Mouse (Mus musculus) cerebral cortex, adult 2 months (tissue): ENCODE data around the gene Stk31.

ENCODE experiments used
- WGBS: fragments of 180-500 bp; shearing (Covaris S2); methylation state at CpG from one replicate; pipeline ENCODE4 v1.1.7; 2018; 5-methylcytosine and 5-hydroxymethylcytosine counted together

Gene Stk31

DNA sequence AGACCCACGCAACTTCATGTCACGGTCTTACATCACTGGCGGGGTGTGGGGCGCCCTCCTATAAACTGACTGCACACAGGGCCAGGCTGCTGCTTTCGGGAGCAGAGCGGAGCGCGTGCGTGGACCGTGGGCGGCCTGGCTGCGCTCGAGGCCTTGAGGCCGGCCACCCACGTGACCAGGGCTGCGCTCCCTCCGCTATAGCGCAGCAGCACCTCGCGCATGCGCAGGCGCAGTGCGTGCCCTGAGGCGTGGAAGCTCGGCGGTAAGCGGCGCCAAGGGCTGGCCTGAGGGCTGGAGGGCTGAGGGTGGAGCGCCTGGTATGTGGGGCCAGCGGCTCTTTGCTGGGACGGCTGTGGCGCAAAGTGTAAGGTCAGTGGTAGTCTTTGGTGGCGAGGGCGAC, at the start of gene Stk31:
Gene Stk31, plus strand, starts transcription at position 289 of the 400 bp plus-strand sequence.
- WGBS, result 91% methylated on average over 34 of the region's 34 CpGs

DNA sequence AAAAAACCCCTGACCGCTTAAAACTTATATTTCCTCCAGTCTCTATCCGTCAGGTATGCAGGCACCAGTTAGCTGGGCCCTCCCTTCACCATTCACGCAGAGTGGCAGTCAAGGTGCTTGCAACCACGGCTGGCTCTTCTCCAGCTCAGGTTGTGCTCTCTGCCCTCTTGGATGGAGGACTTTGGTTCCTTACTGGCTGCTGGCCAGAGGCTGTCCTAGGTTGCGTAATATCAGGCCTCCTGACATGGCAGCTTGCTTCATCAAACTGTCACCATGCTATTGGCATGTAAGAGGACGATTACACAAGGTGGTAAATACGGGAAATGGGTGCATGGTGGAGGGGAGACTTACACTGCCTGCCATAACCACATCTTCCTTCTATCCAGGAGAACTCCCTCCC, 45.6 kb upstream of the Stk31 start:
- 87% methylated on average over 7 of the region's 7 CpGs for WGBS

DNA sequence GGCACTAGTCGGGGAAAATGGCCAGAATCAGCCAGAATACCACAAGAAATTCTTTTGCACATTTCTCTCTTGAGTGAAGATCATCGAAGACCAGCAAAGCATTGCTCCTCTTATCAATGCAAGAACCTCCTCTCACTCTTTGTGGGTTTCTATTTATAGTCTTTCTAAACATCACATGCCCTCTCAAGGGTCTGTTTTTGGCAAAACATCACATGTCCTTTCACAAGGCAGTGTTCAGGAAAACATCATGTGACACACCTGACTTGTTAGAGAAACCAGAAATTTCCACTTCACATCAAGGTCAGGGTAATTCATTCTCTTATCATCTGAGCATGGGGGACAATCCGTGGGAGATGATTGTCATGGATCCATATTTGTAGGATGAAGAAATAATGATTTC, 40.8 kb upstream of the Stk31 start:
- 88% methylated on average over 3 of the region's 3 CpGs for WGBS

DNA sequence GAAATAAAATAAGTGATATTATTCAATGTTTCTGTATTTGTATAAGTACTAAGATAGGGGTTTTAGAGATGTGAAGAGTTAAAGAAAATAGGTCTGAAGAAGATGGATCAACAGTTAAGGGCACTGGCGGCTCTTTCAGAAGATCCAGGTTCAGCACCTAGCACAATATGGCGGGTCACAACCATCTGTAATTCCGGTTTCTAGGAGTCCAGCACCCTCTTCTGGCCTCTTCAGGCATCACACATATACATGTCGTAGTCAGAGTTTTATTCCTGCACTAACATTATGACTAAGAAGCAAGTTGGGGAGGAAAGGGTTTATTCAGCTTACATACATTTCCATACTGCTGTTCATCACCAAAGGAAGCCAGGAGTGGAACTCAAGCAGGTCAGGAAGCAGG, 40.2 kb upstream of the Stk31 start:
- 71% methylated on average over 4 of the region's 4 CpGs for WGBS

DNA sequence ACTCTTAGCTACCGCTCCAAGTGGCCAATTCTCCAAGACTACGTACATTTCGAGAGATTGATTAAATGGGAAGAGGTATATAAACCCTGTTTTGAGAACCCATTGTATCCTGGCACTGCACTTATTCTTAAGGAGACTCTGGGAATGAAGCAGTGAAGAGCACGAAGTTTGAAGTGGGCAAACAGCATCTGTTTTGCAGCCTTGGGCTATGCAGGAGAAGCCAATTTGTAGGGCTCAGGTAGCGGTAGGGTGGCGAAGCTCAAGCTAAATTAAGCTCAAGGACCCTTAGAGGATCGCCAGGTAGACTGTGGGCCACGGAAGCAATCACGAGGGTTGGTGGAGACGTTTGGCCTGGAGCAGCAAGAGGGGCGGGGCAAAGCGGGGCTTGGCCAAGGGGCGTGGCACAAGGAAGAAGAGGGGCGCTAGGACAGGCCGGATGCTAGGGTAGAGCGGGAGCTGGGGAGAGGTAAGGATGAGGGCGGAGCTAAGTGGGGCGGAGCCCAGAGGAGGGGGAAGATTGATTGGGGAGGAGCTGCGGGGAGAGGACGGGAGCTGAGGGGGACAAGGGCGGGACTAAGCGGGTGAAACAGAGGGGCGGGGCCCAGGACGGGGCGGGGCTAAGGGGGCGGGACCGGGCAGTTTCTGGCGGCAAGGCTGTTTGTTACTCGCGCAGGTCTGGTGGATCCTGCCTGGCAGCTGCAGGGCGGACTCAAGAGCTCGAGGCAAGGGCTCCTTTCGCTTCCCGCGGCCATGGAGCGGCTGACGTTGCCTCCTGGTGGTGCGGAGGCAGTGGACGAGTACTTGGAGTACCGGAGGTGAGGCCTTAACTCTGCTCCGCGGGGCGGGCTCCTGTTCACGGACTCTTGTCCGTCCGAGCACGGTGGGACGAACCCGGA, 28.0 kb upstream of the Stk31 start, which contains the start of gene Fam221a:
Gene Fam221a, plus strand, starts transcription at position 581 of the 896 bp plus-strand sequence.
- 4% methylated on average over 48 of the region's 49 CpGs for WGBS

DNA sequence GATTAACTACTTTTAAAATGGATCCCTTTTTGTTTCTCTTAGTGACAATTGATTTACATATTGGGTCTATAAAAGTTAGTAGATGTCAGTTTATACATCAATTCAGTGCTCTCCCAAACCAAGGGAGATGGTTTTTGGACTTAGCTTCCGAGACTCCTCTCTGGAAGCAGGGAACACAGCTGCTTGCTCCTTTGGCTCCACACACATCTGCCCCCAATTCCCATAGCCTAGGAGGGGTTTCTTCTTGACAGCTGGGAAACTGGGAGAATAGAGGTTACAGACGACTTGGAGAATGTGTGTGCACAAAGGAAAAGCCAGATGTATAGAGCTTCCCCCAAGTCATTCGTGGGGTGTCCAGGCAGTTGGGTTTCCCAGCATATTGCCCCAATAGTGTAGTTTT, 27.2 kb upstream of the Stk31 start:
- WGBS, result 38% methylated on average over 3 of the region's 3 CpGs

DNA sequence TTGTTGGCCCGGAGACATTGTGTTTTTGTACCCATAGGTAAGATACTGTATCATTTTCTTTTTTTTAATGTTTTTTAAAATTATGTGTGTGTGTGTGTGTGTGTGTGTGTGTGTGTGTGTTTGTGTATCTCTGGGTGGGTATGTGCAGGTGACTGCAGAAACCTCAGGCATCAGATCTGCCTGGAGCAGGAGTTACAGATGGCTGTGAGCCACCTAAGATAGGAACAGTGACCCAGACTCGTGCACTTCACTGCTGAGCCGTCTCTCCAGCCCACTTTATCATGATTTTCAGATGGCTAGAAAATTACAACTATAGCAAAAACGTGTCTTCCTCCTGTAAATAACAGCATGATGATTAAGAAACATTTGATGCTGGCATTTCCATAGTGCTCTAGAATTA, 22.7 kb upstream of the Stk31 start:
- 83% methylated on average over 4 of the region's 4 CpGs for WGBS

DNA sequence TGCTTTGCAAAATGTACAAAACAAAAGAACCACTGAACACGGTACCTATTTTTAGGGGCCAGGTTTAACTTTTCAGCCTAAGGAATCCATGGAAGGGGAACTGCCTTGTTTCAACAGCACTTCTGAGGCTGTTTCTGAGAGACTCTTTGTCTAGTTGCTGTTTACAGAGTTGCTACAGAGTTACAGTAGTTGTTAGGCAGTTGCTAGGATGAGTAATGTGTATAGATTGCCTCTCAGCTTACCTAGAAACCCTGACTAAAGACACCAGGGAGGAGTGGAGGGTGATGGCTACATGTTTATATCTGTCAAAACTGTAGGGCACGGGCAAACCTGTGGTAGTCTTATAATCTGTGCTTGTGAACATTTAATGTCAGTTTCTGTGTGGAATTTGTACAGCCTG, 21.5 kb upstream of the Stk31 start:
- 66% methylated on average over 2 of the region's 2 CpGs for WGBS

DNA sequence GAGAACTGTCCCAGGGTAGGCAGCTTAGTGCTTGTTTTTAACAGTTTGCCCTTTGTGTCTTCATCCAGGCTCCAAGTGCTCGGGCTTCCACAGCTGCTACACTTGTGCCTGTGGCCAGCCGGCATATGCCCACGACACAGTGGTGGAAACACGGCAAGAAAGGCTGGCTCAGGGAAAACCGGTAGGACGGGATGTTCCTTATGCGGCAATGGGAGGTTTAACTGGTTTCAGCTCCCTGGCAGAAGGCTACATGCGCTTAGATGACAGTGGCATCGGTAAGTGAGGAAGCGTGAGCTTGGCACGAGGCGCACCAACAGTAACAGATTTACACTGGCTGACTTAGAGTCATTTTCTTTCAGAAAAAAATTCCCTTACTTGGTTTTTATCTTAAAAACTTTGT, 17.1 kb upstream of the Stk31 start:
- 46% methylated on average over 12 of the region's 12 CpGs for WGBS

DNA sequence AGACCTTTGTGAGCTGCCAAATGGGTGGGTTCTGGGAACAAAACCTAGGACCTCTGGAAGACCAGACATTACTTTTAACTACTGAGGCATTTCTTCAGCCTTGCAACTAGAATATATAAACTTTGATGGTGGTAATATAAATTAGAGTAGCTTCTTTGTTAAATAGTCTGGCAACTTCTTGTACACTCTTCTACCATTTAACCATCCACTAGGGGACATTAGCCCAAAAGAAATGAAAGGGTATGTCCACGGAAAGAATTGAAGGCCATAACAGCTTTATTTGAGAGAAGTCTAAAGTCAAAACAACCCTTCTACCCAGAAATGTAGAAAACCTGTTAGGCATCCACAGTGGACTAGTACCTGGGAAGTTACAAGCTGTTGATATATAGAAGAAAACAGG, 1.1 kb upstream of the Stk31 start:
- WGBS, result 74% methylated on average over 1 of the region's 1 CpGs

DNA sequence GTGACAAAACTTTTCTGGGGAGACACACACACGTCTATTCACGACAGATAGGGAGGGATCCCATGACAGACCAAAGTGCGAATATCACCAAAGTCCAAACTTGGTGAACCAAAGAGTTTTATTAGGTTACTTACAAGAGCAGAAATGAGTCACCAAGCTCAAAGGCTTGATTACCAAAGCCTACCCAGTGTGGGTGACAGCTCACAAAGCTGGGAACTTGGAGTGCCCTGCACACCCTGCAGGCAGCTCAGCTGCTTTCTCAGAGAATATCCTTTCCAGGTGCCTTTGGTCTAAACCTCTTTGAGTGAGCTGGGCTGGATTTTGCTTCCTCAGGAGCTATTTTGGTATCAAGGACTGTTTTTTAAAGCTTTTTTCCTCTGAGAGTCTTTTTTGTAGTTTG, 15.4 kb downstream of the Stk31 start:
- 81% methylated on average over 3 of the region's 3 CpGs for WGBS

DNA sequence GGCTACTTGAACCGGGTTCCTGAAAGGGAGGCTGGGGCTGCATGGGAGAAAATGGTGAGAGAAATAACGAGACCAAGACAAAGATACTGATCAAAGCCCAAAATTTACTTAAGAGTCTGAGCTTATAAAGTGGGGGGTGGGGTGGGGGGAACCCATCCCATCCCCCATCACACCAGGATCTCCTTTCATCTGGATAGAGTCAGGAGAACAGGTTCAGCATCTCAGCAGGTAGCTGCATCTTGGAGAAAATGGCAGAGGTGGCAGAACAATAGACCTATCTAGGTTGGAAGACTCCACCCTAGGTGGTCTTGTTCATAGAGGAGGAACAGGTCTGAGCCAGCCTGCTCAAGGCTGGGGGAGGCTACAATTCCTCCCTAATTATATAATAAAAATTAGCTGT, 17.6 kb downstream of the Stk31 start:
- 70% methylated on average over 2 of the region's 2 CpGs for WGBS

DNA sequence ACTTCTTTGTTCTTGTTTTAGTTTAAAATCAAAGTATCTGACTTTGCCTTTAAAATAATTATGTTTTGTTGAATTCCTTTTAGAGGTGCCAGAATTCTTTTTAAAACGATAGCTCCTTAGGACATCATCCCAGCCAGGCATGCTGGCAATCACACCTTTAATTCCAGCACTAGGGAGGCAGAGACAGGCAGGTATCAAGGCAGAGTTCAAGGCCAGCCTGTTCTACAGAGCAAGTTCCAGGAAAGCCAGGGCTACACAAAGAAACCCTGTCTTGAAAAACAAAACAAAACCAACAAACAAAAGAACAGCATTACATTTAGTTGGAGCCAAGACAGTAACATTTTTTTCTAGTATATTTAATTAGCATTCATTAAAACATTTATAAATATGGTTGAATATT, 20.6 kb downstream of the Stk31 start:
- WGBS, result 43% methylated on average over 1 of the region's 1 CpGs

DNA sequence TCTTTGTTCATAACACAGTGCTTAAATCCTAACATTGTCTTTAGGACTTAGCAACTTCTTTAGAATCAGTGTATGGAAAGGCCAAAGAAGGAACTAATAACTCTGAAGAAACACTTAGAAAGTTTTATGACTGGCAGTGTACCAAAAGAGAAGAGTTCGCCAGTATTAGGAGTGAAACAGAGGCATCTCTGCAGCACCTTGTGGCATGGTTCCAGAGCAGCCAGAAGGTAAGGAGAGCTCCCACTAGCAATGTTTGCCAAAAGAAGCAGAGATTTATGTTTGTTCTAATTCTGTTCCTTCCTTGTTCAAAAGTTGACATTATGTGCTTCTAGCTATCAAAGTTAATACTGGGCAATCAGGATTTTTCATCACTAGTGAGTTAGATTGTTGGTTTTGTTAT, 41.9 kb downstream of the Stk31 start:
- WGBS, result 69% methylated on average over 1 of the region's 1 CpGs

DNA sequence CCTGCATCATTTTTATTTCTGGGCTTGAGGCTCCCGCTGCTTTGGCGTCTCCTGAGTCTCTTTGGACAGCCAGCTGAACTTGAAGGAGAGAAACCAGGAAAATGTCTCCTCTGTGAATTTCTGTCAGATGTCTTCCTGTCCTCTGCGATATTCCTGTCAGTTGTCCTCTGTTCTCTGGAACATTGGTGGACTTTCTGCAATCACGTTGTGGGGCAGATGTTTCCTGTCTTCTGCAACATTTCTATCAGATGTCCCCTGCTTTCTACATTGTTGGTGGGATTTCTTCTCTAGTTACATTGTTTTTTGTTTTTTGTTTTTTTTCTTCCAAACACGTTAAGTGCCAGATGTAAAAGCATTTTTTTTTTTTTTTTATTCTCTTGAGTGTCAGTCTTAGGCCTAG, 62.7 kb downstream of the Stk31 start:
- WGBS, result 72% methylated on average over 5 of the region's 5 CpGs

DNA sequence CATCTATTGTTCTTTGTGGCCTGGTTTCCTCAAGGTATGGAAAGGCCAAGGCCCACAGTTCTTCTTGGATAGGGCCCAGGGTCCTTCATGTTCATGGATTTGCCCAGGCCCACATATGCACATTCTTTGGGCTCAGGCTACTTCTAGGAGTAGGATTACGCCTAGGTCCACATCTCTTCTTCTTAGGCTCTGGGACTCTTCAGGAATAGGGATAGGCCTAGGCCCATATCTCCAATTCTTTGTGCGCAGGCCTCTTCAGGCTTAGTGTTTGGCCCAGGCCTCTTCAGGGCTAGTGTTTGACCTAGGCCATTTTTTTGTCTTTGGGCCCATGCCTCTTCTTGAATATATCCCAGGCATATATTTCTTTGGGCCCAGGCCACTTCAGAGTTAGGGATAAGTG, 87.8 kb downstream of the Stk31 start:
- 98% methylated on average over 2 of the region's 2 CpGs for WGBS

DNA sequence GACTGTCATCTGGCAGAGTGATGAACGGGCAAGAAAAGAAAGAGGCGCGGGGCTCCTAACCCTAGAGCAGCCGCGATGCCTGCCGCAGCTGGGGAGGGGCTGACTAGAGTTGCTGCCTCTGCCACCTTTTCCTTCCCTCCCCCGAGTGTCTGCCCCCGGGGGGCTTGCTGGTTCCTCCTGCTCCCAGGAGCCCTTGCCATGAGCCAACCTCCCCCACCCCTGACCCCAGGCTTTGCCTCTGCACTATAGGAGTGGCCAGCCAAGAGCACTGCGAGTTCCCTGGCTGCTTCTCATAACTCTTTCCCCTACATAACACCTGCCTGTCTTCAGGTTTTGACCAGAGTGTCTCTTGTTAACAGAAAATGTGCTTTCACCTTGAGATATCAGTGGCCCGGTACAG, 96.1 kb downstream of the Stk31 start:
- WGBS, result 93% methylated on average over 10 of the region's 10 CpGs

DNA sequence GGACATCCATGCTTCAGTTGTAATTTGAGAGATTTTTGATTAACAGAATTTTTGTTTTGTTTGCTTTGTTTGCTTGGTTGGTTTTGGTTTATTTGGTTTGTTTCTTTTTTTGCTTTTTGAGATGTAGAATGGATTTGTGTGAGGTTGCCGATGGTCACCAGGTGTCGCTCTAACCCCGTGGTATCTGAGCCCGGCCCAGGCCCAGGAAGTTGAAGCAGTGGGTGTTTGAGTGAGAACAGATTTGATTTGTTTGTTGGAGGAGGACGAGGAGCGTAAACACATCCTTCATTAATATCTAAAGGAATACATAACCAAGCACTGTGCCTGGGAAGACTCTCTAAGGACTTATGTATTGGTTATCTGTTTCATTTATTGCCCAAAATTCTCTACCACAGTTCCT, 123.6 kb downstream of the Stk31 start:
- 2% methylated on average over 6 of the region's 6 CpGs for WGBS
